Mouse (Mus musculus): ENCODE data around the gene Klk1b8. TPM values are rescaled to one million over a fixed set of nuclear protein-coding genes. Genes with fewer than 3 reads are reported as not detected.

The Klk1b8 gene
- not detected in 2 replicates for polyA plus RNA-seq (2016; fragmentation: Nextera tagmentation; extraction: Ambion mirVana)

DNA sequence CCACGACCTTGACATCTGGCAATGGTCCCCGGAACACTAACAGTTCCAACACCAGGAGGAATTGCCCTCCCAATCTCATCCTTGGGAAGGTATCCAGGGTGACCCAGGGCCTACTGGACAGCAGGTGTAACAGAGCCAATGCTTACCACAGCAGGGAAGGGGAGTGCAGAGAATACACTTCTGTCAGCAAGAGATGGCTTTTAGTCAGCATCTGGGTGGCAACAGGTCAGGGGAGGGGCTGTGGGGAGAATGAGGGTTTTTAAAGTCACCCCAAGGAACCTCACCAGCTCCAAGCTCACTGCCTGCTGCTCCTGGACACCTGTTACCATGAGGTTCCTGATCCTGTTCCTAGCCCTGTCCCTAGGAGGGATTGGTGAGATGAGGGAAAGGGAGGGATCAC is at the start of gene Klk1b8:
TSS of gene Klk1b8 (plus strand) at position 301 of the 400 bp plus-strand sequence.
- Histone ChIP-seq H3K27ac (replicated peaks) (no peak within 1 kb of the TSS), H3K4me1 (no peaks in the 10 kb centered on the region), H3K36me3 (replicated peaks) (no peaks in the 10 kb centered on the region), H3K4me3 (no peak within 1 kb of the TSS), H3K27me3 (replicated peaks; ENCODE audit: low read depth, poor library complexity, severe bottlenecking) (no peaks in the 10 kb centered on the region), H3K9me3 (no peaks in the 10 kb centered on the region)
- WGBS: 85% methylated on average over 2 of the region's 2 CpGs
- DNase-seq (ENCODE audit: low spot score): no peak

DNA sequence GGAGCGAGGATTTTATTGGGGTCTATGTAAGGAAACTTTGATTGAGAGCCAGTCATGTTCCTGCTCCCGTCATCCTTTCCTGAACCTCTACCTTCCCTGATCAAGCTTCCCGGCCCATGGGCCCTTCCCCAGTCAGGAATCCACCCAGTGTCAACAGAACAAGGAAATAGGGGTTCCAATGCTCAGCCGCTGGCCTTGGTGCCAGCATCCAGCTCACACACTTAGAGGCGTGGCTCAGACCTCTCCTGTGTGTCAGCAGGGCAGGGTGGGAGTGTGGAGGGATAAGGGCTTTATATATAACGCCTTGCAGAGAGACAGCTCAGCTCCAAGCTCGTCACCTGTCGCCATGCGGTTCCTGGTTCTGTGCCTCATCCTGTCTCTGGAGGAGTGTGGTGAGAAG is 35.6 kb upstream of the Klk1b8 start:
- Histone ChIP-seq H3K36me3 (replicated peaks) (no peaks in the 10 kb centered on the region), H3K27ac (replicated peaks) (no peak overlapping the region), H3K4me3 (no peak overlapping the region), H3K4me1 (no peaks in the 10 kb centered on the region), H3K27me3 (replicated peaks; ENCODE audit: low read depth, poor library complexity, severe bottlenecking) (no peaks in the 10 kb centered on the region), H3K9me3 (no peaks in the 10 kb centered on the region)
- WGBS: 75% methylated on average over 9 of the region's 9 CpGs
- DNase-seq (ENCODE audit: low spot score): no peak

DNA sequence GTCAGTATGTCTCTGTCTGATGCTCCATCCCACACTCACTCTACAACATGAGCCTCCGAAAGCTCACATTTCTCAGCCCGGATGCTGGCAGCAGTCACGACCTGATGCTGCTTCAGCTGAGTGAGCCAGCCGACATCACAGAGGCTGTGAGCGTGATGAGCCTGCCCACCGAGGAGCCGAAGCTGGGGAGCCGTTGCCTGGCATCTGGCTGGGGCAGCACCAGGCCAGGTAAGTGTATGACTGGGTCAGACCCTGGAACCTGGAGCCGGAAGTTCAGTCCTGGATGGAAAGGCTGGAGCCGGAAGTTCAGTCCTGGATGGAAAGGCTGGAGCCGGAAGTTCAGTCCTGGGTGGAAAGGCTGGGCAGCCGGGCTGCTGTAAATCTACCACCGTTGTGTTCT is 32.0 kb upstream of the Klk1b8 start:
- no peak for DNase-seq (ENCODE audit: low spot score)
- WGBS: 85% methylated on average over 13 of the region's 13 CpGs

DNA sequence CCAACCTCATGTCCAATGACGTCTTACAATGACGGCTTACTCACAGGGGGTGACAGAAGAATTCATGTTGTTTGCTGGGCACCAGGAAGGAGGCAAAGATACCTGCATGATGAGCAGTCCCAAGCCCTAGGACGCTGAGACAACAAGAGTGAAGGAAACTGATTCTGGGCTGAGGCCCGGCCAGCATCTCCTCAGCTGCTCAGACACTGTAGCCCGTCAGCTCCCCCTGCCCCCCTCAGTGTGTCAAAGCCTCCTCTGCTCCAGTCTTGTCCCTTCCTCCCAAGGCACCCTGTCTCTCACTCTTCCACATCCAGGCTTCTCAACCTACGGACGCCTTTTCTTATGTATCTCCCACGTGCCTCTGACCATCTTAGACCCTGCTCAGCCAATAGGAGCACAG is 31.6 kb upstream of the Klk1b8 start:
- Histone ChIP-seq H3K9me3 (no peaks in the 10 kb centered on the region), H3K4me3 (no peak overlapping the region), H3K27me3 (replicated peaks; ENCODE audit: low read depth, poor library complexity, severe bottlenecking) (no peaks in the 10 kb centered on the region), H3K4me1 (no peaks in the 10 kb centered on the region), H3K36me3 (replicated peaks) (no peaks in the 10 kb centered on the region), H3K27ac (replicated peaks) (no peak overlapping the region)
- 72% methylated on average over 8 of the region's 8 CpGs for WGBS
- no peak for DNase-seq (ENCODE audit: low spot score)

More for the DNA sequence above, 32.0 kb upstream of the Klk1b8 start:
- Histone ChIP-seq H3K4me1 (no peaks in the 10 kb centered on the region), H3K27ac (replicated peaks) (no peak overlapping the region), H3K4me3 (no peak overlapping the region), H3K27me3 (replicated peaks; ENCODE audit: low read depth, poor library complexity, severe bottlenecking) (no peaks in the 10 kb centered on the region), H3K36me3 (replicated peaks) (no peaks in the 10 kb centered on the region), H3K9me3 (no peaks in the 10 kb centered on the region)

DNA sequence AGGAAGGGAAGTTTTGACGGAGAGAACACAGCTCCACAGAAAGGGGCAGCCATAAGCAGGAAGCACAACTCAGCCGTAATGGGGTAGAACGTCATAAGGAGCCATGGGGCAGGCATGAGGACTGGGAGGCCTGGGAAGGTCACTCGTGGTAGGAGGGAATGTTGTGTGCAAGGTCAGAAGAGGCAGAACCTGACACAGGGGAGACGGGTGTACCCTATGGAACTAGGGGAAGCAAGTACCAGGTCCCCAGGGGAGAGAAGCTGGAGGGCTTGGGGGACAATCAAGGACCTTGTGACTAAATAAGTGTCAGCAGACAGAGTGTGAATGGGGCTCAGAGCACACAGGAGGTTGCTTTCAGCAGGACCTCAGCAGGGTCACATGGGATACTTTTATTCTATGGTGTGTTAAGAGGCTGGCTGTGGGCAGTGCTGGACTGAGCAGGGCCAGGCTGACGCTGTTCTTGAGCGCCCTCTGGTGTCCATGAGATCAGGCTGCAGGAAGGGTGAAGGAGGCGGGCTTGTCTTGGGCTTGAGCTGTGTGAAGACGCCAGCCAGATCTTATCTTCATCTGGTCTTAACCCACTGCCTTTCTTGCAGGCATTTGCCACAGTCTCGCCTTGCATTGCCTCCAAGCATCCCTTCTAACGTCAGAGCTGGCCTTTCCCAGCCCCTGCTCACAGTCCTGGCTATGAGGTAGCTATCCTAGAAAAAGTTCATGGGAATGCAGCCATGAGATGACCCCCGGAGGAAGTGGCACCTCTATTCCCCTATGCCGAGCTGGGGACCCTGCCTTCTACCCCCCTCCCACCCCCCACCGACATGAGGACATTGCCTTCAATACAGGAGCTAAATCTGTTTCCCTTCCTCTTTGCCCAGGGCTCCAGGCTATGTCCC is 30.7 kb upstream of the Klk1b8 start:
- 34% methylated on average over 14 of the region's 14 CpGs for WGBS
- Histone ChIP-seq H3K9me3 (no peaks in the 10 kb centered on the region), H3K4me1 (no peaks in the 10 kb centered on the region), H3K27ac (replicated peaks) (no peak overlapping the region), H3K4me3 (no peak overlapping the region), H3K27me3 (replicated peaks; ENCODE audit: low read depth, poor library complexity, severe bottlenecking) (no peaks in the 10 kb centered on the region), H3K36me3 (replicated peaks) (no peaks in the 10 kb centered on the region)
- peak; percentile 81 for DNase-seq (ENCODE audit: low spot score)

DNA sequence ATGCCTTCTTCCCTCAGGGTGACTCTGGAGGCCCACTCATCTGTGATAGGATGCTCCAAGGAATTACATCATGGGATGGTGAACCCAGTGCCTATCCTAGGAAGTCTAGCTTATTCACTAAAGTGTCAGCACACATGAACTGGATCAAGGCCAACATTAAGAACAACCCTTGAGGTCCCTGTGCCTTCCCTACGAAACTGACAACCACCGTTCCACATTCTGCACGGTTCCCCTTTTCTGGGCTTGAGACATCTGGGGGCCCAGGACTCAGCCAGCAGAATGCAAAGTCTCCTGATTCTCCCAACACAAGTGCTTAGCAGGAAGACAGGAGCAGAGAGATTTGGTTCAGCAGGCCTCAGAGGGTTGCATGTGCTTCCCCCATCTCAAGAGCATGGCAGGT is 29.9 kb upstream of the Klk1b8 start:
- H3K4me1 ChIP-seq: no peaks in the 10 kb centered on the region
- DNase-seq (ENCODE audit: low spot score): no peak
- H3K4me3 ChIP-seq: no peak overlapping the region
- H3K9me3 ChIP-seq: no peaks in the 10 kb centered on the region
- H3K27ac ChIP-seq (replicated peaks): no peak overlapping the region
- H3K27me3 ChIP-seq (replicated peaks; ENCODE audit: low read depth, poor library complexity, severe bottlenecking): no peaks in the 10 kb centered on the region
- no peaks in the 10 kb centered on the region for H3K36me3 ChIP-seq (replicated peaks)
- 81% methylated on average over 3 of the region's 3 CpGs for WGBS

DNA sequence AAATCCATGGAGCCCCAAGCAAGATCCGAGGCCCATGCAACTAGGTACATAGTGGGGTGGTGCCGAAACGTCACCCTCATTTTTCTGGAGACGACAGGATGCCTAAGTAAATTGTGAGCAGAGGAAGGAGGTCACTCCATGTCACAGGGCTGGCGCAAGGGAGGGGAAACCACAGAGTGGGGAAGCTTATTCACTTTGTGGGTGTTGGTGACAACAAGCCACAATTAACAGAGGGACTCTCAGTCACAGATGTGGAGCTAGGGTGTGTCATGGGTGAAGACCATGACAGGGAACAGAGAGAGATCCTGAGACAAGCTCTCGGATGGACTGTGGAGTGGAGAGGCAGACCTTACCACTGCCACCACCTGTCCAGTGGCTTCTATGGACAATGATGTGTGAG is 29.4 kb upstream of the Klk1b8 start:
- 89% methylated on average over 6 of the region's 6 CpGs for WGBS
- Histone ChIP-seq H3K4me1 (no peaks in the 10 kb centered on the region), H3K27me3 (replicated peaks; ENCODE audit: low read depth, poor library complexity, severe bottlenecking) (no peaks in the 10 kb centered on the region), H3K4me3 (no peak overlapping the region), H3K9me3 (no peaks in the 10 kb centered on the region), H3K36me3 (replicated peaks) (no peaks in the 10 kb centered on the region), H3K27ac (replicated peaks) (no peak overlapping the region)
- DNase-seq (ENCODE audit: low spot score): no peak

DNA sequence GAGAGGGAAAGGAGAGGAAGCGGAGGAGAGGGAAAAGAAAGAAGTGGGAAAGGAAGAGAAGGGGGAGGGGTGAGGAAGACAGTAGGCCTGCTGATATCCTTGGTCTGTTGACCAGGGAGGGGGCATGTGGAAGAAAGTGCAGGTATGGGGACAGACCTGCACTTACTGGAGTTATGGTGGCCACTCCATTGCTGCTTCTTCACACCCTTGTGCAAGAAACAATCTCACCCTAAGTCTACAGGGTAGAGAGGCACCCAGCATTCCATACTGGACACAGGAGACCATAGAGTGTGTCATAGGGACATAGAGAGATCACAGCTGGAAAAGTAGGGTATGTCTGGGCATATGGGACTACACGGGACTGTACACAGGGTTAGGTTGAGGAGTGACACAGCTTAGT is 28.5 kb upstream of the Klk1b8 start:
- Histone ChIP-seq H3K4me1 (no peaks in the 10 kb centered on the region), H3K27ac (replicated peaks) (no peak overlapping the region), H3K9me3 (no peaks in the 10 kb centered on the region), H3K36me3 (replicated peaks) (no peaks in the 10 kb centered on the region), H3K27me3 (replicated peaks; ENCODE audit: low read depth, poor library complexity, severe bottlenecking) (no peaks in the 10 kb centered on the region), H3K4me3 (no peak overlapping the region)
- WGBS: 82% methylated on average over 2 of the region's 2 CpGs
- DNase-seq (ENCODE audit: low spot score): no peak

DNA sequence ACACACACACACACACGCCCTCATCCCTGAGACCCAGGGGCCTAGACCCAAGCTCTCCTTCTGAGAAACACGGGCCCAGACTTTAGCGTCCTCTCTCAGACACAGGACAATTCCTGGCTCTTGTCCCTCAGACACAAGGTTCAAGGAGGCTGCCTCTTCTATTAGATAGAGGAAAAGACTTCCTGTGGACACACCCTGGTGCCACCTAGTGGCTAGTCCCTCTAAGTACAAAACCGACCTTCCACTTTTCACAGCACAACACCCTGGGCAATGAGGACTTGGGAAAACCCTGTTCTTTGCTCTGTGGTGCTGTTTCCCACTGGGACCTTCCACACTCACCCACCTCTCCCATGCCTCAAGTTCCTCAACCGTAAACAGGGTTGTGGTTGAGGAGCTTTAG is 24.5 kb upstream of the Klk1b8 start:
- DNase-seq (ENCODE audit: low spot score): peak; percentile 18
- H3K4me1 ChIP-seq: no peaks in the 10 kb centered on the region
- H3K9me3 ChIP-seq: no peaks in the 10 kb centered on the region
- no peaks in the 10 kb centered on the region for H3K27me3 ChIP-seq (replicated peaks; ENCODE audit: low read depth, poor library complexity, severe bottlenecking)
- H3K27ac ChIP-seq (replicated peaks): no peak overlapping the region
- H3K36me3 ChIP-seq (replicated peaks): no peaks in the 10 kb centered on the region
- WGBS: 64% methylated on average over 5 of the region's 5 CpGs
- H3K4me3 ChIP-seq: no peak overlapping the region

DNA sequence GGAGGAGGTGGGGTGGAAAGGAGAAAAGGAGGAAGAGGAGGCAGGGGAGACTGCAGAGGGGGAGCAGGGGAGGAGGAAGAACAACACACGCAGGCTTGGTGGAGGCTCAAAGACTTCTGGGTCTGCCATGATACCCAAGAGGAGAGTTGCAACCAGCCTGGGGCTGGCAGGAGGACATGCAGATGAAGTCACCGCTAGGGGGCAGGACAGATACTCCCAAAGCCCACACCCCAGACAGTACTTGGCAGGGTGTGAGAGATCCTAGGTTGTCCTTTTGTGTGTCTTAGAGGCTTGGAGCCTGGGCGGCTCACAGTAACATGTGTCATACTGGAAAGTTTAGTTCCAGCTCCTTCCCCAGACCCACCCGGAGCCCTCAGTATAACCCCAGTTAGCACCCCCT is 21.9 kb upstream of the Klk1b8 start:
- 44% methylated on average over 4 of the region's 4 CpGs for WGBS
- Histone ChIP-seq H3K27ac (replicated peaks) (no peak overlapping the region), H3K27me3 (replicated peaks; ENCODE audit: low read depth, poor library complexity, severe bottlenecking) (no peaks in the 10 kb centered on the region), H3K9me3 (no peaks in the 10 kb centered on the region), H3K36me3 (replicated peaks) (no peaks in the 10 kb centered on the region), H3K4me1 (no peaks in the 10 kb centered on the region), H3K4me3 (no peak overlapping the region)
- DNase-seq (ENCODE audit: low spot score): peak; percentile 30

DNA sequence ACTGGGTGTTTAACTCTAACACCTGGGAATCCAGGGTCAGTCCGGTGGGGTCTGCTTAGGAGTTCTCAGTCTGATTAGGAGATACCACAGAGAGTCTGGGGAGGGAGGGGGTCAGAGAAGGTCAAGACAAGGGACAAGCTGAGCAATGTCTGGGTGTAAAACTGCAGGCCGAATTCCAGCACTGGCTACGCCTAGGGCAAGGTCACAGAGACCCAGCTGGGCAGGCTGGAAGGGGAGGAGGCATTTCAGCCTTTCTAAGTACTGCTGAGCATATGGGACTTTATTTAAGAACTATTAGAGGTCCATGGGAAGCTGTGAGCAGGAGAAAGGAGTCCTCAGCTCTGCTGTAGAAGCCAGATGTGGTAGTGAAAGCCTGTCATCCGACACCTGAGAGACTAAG is 18.1 kb upstream of the Klk1b8 start:
- 56% methylated on average over 4 of the region's 4 CpGs for WGBS

DNA sequence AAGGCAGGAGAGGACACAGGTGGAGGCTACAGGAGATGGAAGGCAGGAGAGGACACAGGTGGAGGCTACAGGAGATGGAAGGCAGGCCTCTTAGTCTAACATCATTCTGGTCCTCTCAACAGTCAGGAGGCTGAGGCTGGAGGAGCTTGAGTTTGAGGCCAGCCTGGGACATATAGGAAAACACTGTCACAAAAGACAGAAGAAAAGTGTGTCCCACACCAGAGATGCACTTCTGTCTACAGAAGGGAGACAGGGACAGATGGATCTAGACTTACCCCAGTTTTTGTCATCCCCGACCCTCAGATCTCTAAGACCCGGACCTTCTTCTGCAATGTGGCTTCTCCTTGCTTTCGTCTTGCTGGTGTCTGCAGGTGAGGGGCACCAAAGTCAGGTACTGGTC is 17.0 kb upstream of the Klk1b8 start, which contains the start of gene Klk15:
TSS of gene Klk15 (plus strand) at position 301 of the 400 bp plus-strand sequence.
- Histone ChIP-seq H3K4me1 (0 out of 2 replicates have a peak, but pooled peaks cover 3% of the 10 kb centered on the region), H3K27ac (replicated peaks) (no peak within 1 kb of the TSS), H3K36me3 (replicated peaks) (no peaks in the 10 kb centered on the region), H3K27me3 (replicated peaks; ENCODE audit: low read depth, poor library complexity, severe bottlenecking) (no peaks in the 10 kb centered on the region), H3K9me3 (no peaks in the 10 kb centered on the region), H3K4me3 (no peak within 1 kb of the TSS)
- DNase-seq (ENCODE audit: low spot score): no peak
- whole genome bisulfite sequencing: 93% methylated on average over 3 of the region's 3 CpGs

More for the DNA sequence above, 18.1 kb upstream of the Klk1b8 start:
- Histone ChIP-seq H3K9me3 (no peaks in the 10 kb centered on the region), H3K27me3 (replicated peaks; ENCODE audit: low read depth, poor library complexity, severe bottlenecking) (no peaks in the 10 kb centered on the region), H3K36me3 (replicated peaks) (no peaks in the 10 kb centered on the region), H3K4me1 (0 out of 2 replicates have a peak, but pooled peaks cover 3% of the 10 kb centered on the region), H3K4me3 (no peak overlapping the region), H3K27ac (replicated peaks) (no peak overlapping the region)
- DNase-seq (ENCODE audit: low spot score): no peak

DNA sequence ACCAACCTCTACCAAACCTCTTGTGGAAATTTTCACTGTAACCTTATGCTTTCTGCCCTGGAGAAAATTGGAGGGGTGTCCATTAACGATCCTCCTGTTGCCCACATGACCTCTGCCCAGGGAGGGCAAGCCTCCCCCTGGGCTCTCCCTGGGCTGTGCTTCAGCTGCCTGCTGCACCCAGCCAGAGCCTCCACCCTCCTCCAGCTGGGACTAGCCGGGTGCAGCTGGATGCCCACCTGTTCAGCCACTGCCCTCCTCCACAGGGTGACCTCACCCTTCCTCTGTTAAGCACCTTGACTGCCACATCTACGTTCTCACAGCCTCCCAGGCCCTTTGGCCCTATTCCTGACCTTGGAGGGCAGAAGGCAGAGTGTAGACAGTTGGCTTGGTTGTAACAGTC is 15.7 kb upstream of the Klk1b8 start:
- 59% methylated on average over 3 of the region's 3 CpGs for WGBS
- no peak overlapping the region for H3K4me3 ChIP-seq
- H3K36me3 ChIP-seq (replicated peaks): no peaks in the 10 kb centered on the region
- H3K27me3 ChIP-seq (replicated peaks; ENCODE audit: low read depth, poor library complexity, severe bottlenecking): no peaks in the 10 kb centered on the region
- DNase-seq (ENCODE audit: low spot score): no peak
- H3K4me1 ChIP-seq: 0 out of 2 replicates have a peak, but pooled peaks cover 3% of the 10 kb centered on the region
- no peaks in the 10 kb centered on the region for H3K9me3 ChIP-seq
- no peak overlapping the region for H3K27ac ChIP-seq (replicated peaks)

All from embryonic facial prominence, embryonic 10.5 days (tissue).